Mouse (Mus musculus) C2C12 (cell line): ENCODE measurements at regions not wholly inside any gene's neighbourhood (a gene's known extent, or its start where the extent isn't known, plus 50 kb on each side); places are given as distances from the start of the nearest gene placed in this dataset.
A peak's percentile ranks its signal among the peaks of the same experiment; 100 is the strongest.

Source experiments
- H3K27me3 ChIP-seq: one replicate; pipeline ENCODE4 v1.6.1; 2011; ENCODE audit not compliant: control insufficient read depth, insufficient read depth, insufficient read length
- H3K36me3 ChIP-seq: one replicate; pipeline ENCODE4 v1.6.1; 2011; ENCODE audit not compliant: control insufficient read depth, insufficient read depth
- H3K4me3 ChIP-seq: one replicate; pipeline ENCODE4 v1.5.1; 2011; ENCODE audit warnings: mild to moderate bottlenecking, control low read depth; ENCODE audit not compliant: poor library complexity, insufficient read depth, severe bottlenecking
- H3K79me2 ChIP-seq: one replicate; pipeline ENCODE4 v1.6.1; 2011; ENCODE audit not compliant: control insufficient read depth, insufficient read depth
- H3K79me3 ChIP-seq: one replicate; pipeline ENCODE4 v1.6.1; 2011; ENCODE audit warnings: low read depth, control low read depth
- H3ac ChIP-seq: one replicate; pipeline ENCODE3; 2011; ENCODE audit warnings: low read depth; ENCODE audit not compliant: control insufficient read depth, insufficient read length
- CEBPB ChIP-seq: IDR thresholded peaks from one replicate; pipeline ENCODE4 v1.6.1; 2011; ENCODE audit warnings: low read depth, mild to moderate bottlenecking, control low read depth, moderate library complexity
- CTCF ChIP-seq: IDR thresholded peaks from one replicate; pipeline ENCODE4 v1.5.1; 2011; ENCODE audit not compliant: control insufficient read depth, insufficient read depth, insufficient read length
- FOSL1 ChIP-seq: IDR thresholded peaks from one replicate; pipeline ENCODE4 v1.8.0; 2011; ENCODE audit warnings: mild to moderate bottlenecking, low read length; ENCODE audit not compliant: poor library complexity, insufficient read depth, severe bottlenecking
- MAX ChIP-seq: IDR thresholded peaks from one replicate; pipeline ENCODE4 v1.6.1; 2011; ENCODE audit warnings: mild to moderate bottlenecking, control low read depth
- MYOD1 ChIP-seq: IDR thresholded peaks from one replicate; pipeline ENCODE4 v1.6.1; 2011; ENCODE audit warnings: low read depth; ENCODE audit not compliant: control insufficient read depth, insufficient read length
- MYOG ChIP-seq: IDR thresholded peaks from one replicate; pipeline ENCODE4 v1.6.1; 2011; ENCODE audit not compliant: control insufficient read depth, insufficient read length; ENCODE audit errors: extremely low read depth
- USF1 ChIP-seq: IDR thresholded peaks from one replicate; pipeline ENCODE4 v1.6.1; 2011; ENCODE audit warnings: low read depth, mild to moderate bottlenecking, control low read depth, moderate library complexity

DNA sequence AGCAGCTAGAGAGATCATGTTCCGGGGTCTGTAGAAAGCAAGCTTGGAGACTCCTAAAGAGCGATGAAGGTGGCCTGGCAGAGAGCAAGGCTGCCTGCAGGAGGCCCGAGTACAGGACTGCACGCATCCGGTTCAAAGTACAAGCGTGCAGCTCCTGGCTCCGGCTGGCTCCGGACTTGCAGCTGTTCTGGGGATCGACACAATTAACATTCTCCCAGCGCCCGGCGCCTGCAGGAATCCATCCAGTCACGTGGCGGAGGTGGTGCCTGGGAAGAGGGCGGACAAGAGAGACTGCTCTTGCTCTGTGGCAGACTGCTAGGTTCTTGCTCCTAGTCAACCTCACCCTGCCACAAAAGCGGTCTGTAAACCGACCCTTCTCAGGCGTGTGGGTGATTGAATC lies 86.9 kb downstream of the Bdh1 start:
- no peaks in the 10 kb centered on the region for H3K79me3 ChIP-seq
- no peak overlapping the region for H3K4me3 ChIP-seq
- H3ac ChIP-seq, result no peak overlapping the region
- no peaks in the 10 kb centered on the region for H3K79me2 ChIP-seq
- H3K27me3 ChIP-seq, result no peaks in the 10 kb centered on the region
- H3K36me3 ChIP-seq, result no peaks in the 10 kb centered on the region
- peak; percentile 80 for TF ChIP-seq MYOD1
- TF ChIP-seq USF1, result peak; percentile 88
- no peak for TF ChIP-seq MYOG

DNA sequence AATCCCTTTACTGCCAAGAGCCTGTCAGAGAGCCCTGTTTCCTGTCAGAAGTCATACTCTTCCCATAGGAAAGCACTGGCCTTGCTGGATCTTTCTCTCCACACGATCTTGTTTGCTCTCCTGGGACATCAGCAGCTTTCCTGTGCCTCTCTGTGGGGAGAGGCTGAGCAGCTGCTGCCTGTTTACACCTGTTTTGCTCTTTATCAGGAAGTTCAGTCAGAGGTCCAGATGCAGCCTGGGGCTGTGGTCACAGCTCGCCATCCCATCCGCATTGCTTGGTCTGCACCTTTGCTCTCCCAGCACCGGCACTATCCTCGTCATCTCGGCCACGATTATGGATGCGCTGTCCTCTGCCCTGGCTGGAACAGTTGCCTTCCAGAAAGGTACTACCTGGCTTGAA lies 88.0 kb downstream of the Bdh1 start:
- no peaks in the 10 kb centered on the region for H3K79me2 ChIP-seq
- no peaks in the 10 kb centered on the region for H3K27me3 ChIP-seq
- H3K36me3 ChIP-seq, result no peaks in the 10 kb centered on the region
- H3K4me3 ChIP-seq, result no peak overlapping the region
- H3ac ChIP-seq, result no peak overlapping the region
- H3K79me3 ChIP-seq, result no peaks in the 10 kb centered on the region
- no peak for TF ChIP-seq USF1
- TF ChIP-seq MYOD1, result peak; percentile 8

DNA sequence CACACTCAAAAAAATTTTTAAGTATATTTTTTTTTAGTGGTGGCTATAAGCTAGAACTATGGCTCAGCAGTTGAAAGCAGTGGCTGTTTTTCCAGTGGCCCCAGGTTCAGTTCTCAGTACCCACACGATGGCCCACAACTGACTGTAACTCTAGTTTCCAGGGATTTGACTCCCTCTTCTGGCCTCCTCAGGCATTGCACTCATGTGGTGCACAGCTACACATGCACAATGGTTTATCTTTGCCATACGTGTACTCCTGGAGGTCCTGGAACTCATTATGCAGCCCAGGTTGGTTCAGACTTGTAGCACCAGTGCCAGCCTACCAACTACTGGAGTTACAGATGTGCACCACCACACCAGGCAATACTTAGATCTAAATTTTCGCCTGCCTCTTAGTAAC lies 96.7 kb downstream of the Bdh1 start:
- Histone ChIP-seq H3K4me3 (no peak overlapping the region), H3ac (no peak overlapping the region)
- TF ChIP-seq MAX (no peak), CEBPB (no peak), MYOD1 (no peak), USF1 (no peak), FOSL1 (no peak), MYOG (no peak), CTCF (no peak)

DNA sequence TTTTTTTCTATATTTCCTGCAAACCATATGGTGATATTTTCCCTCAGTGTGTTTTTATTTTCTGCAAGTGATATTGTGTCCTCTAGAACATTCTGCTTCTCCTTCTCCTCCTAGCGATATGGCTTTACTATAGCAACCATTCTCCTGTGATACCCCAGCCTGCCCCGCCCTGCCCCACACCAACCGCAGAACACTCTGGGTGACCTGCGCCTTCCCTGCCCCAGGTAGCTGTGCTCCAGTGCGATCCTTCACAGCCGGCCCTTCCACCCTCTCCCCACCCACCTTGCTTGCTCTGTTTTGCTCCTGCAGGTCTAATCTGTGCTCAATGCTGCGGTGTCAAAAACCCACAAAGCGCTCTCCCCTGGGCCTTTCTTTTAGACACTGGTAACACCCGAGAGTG lies 98.0 kb downstream of the Bdh1 start:
- Histone ChIP-seq H3ac (no peak overlapping the region), H3K4me3 (no peak overlapping the region), H3K27me3 (no peaks in the 10 kb centered on the region), H3K36me3 (no peaks in the 10 kb centered on the region), H3K79me2 (no peaks in the 10 kb centered on the region), H3K79me3 (no peaks in the 10 kb centered on the region)
- TF ChIP-seq CTCF (no peak), FOSL1 (no peak), MYOG (no peak), MAX (no peak), MYOD1 (no peak), USF1 (no peak), CEBPB (no peak)

More for the DNA sequence above, 96.7 kb downstream of the Bdh1 start:
- Histone ChIP-seq H3K27me3 (no peaks in the 10 kb centered on the region), H3K79me3 (no peaks in the 10 kb centered on the region), H3K79me2 (no peaks in the 10 kb centered on the region), H3K36me3 (no peaks in the 10 kb centered on the region)

DNA sequence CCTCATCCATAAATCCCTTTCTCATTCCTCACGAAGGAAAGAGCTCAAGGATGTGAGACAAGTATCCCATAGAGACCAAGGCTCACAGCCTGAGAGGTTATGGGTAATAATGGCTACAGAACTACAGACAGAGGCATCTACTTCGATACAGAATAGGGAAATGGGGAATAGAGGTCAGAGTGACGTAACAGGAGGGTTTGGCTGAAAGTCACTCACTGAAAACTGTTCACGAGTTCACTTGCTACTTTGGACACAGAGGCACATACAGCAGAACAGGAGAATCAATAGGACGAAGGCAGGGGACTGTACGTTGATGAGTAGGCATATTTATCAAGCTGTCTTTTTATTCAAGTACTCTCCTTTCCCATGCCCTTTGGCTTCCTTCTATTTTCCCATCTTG lies 99.7 kb downstream of the Bdh1 start:
- Histone ChIP-seq H3ac (no peak overlapping the region), H3K36me3 (no peaks in the 10 kb centered on the region), H3K27me3 (no peaks in the 10 kb centered on the region), H3K79me2 (no peaks in the 10 kb centered on the region), H3K4me3 (no peak overlapping the region), H3K79me3 (no peaks in the 10 kb centered on the region)
- no peak for TF ChIP-seq MAX
- no peak for TF ChIP-seq MYOD1
- TF ChIP-seq FOSL1, result no peak
- no peak for TF ChIP-seq CTCF
- TF ChIP-seq CEBPB, result no peak
- no peak for TF ChIP-seq MYOG
- TF ChIP-seq USF1, result no peak

DNA sequence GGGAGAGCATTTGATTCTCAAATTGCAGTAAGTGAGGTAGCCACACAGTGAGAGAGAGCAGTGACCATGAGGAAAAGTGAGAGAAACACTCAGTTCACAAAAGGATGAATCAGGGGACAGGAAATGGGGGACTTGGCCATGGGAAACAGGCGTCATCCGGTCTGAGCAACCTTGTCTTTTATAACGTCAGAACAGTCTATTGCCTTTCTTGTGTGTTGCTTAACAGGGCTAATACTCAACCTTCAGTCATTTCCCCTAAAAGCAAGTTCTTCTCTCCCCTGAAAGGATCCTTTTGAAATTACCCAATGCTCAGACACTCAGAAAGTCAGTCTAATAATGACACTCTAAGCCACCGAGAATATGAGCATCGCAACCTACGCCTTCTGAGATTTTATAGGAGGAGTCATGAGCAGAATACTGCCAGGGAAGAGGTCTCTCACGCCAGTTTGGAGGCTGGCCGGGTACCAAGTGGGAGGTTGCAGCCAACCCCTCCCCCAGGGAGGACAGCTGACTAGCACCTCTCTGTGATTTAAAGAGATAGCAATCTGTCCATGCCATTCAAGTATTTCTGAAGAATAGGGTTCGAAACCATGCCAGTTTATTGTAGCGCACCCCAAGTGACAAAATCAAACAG lies 104.7 kb downstream of the Bdh1 start:
- TF ChIP-seq FOSL1 (no peak), MYOG (no peak), CEBPB (peak; percentile 45), MYOD1 (peak; percentile 44), USF1 (peak; percentile 23), CTCF (no peak), MAX (no peak)

More for the DNA sequence above, 104.7 kb downstream of the Bdh1 start:
- no peaks in the 10 kb centered on the region for H3K36me3 ChIP-seq
- H3K79me2 ChIP-seq, result no peaks in the 10 kb centered on the region
- no peak overlapping the region for H3K4me3 ChIP-seq
- H3K27me3 ChIP-seq, result no peaks in the 10 kb centered on the region
- H3K79me3 ChIP-seq, result no peaks in the 10 kb centered on the region
- no peak overlapping the region for H3ac ChIP-seq
